Mouse (Mus musculus): ENCODE measurements around the gene Dpf3.

Dpf3 gene

GRCm38 (mm10) chr12:83286496-83287492 is 200.7 kb downstream of the Dpf3 start:
- no peak for DNase-seq (ENCODE audit: low read depth, low spot score)

GRCm38 (mm10) chr12:83283591-83284320 is 203.8 kb downstream of the Dpf3 start:
- DNase-seq (ENCODE audit: low read depth, low spot score), result no peak

GRCm38 (mm10) chr12:83277537-83278441 is 209.7 kb downstream of the Dpf3 start:
- no peak for DNase-seq (ENCODE audit: low read depth, low spot score)

- no peak for DNase-seq (ENCODE audit: low read depth, low spot score)
Observed at GRCm38 (mm10) chr12:83271215-83271614, 216.3 kb downstream of the Dpf3 start.

- no peak for DNase-seq (ENCODE audit: low read depth, low spot score)
Observed at GRCm38 (mm10) chr12:83268504-83268922, 219.0 kb downstream of the Dpf3 start.

GRCm38 (mm10) chr12:83260540-83260939 is 227.0 kb downstream of the Dpf3 start:
- no peak for DNase-seq (ENCODE audit: low read depth, low spot score)

GRCm38 (mm10) chr12:83254399-83254798 is 233.1 kb downstream of the Dpf3 start:
- no peak for DNase-seq (ENCODE audit: low read depth, low spot score)

- DNase-seq (ENCODE audit: low read depth, low spot score), result no peak
Observed at GRCm38 (mm10) chr12:83249066-83249465, 238.4 kb downstream of the Dpf3 start.

- DNase-seq (ENCODE audit: low read depth, low spot score), result no peak
Observed at GRCm38 (mm10) chr12:83248636-83249035, 238.9 kb downstream of the Dpf3 start.

- DNase-seq (ENCODE audit: low read depth, low spot score), result no peak
Observed at GRCm38 (mm10) chr12:83247669-83248068, 239.8 kb downstream of the Dpf3 start.

GRCm38 (mm10) chr12:83241022-83241421 is 246.5 kb downstream of the Dpf3 start:
- DNase-seq (ENCODE audit: low read depth, low spot score), result no peak

- DNase-seq (ENCODE audit: low read depth, low spot score), result no peak
Observed at GRCm38 (mm10) chr12:83240571-83240970, 246.9 kb downstream of the Dpf3 start.

GRCm38 (mm10) chr12:83235781-83236180 is 251.7 kb downstream of the Dpf3 start:
- DNase-seq (ENCODE audit: low read depth, low spot score), result no peak

- DNase-seq (ENCODE audit: low read depth, low spot score), result no peak
Observed at GRCm38 (mm10) chr12:83234981-83235380, 252.5 kb downstream of the Dpf3 start.

GRCm38 (mm10) chr12:83233651-83234050 is 253.9 kb downstream of the Dpf3 start:
- DNase-seq (ENCODE audit: low read depth, low spot score), result no peak

- no peak for DNase-seq (ENCODE audit: low read depth, low spot score)
Observed at GRCm38 (mm10) chr12:83232916-83233315, 254.6 kb downstream of the Dpf3 start.

GRCm38 (mm10) chr12:83231258-83231657 is 256.3 kb downstream of the Dpf3 start:
- DNase-seq (ENCODE audit: low read depth, low spot score), result no peak

- no peak for DNase-seq (ENCODE audit: low read depth, low spot score)
Observed at GRCm38 (mm10) chr12:83229683-83230082, 257.8 kb downstream of the Dpf3 start.

- DNase-seq (ENCODE audit: low read depth, low spot score), result no peak
Observed at GRCm38 (mm10) chr12:83227014-83227413, 260.5 kb downstream of the Dpf3 start.

- DNase-seq (ENCODE audit: low read depth, low spot score), result no peak
Observed at GRCm38 (mm10) chr12:83220964-83221363, 266.6 kb downstream of the Dpf3 start.

- no peak for DNase-seq (ENCODE audit: low read depth, low spot score)
Observed at GRCm38 (mm10) chr12:83213879-83214341, 273.6 kb downstream of the Dpf3 start.

All from WW6 (cell line).